Mouse (Mus musculus) C2C12 (cell line): ENCODE measurements at regions not wholly inside any gene's neighbourhood (a gene's known extent, or its start where the extent isn't known, plus 50 kb on each side); places are given as distances from the start of the nearest gene placed in this dataset.
A peak's percentile ranks its signal among the peaks of the same experiment; 100 is the strongest.

Experiments used
- H3K27me3 ChIP-seq: one replicate; pipeline ENCODE4 v1.6.1; 2011; ENCODE audit not compliant: control insufficient read depth, insufficient read depth, insufficient read length
- H3K36me3 ChIP-seq: one replicate; pipeline ENCODE4 v1.6.1; 2011; ENCODE audit not compliant: control insufficient read depth, insufficient read depth
- H3K4me3 ChIP-seq: one replicate; pipeline ENCODE4 v1.5.1; 2011; ENCODE audit warnings: mild to moderate bottlenecking, control low read depth; ENCODE audit not compliant: poor library complexity, insufficient read depth, severe bottlenecking
- H3K79me2 ChIP-seq: one replicate; pipeline ENCODE4 v1.6.1; 2011; ENCODE audit not compliant: control insufficient read depth, insufficient read depth
- H3K79me3 ChIP-seq: one replicate; pipeline ENCODE4 v1.6.1; 2011; ENCODE audit warnings: low read depth, control low read depth
- H3ac ChIP-seq: one replicate; pipeline ENCODE3; 2011; ENCODE audit warnings: low read depth; ENCODE audit not compliant: control insufficient read depth, insufficient read length
- CEBPB ChIP-seq: IDR thresholded peaks from one replicate; pipeline ENCODE4 v1.6.1; 2011; ENCODE audit warnings: low read depth, mild to moderate bottlenecking, control low read depth, moderate library complexity
- CTCF ChIP-seq: IDR thresholded peaks from one replicate; pipeline ENCODE4 v1.5.1; 2011; ENCODE audit not compliant: control insufficient read depth, insufficient read depth, insufficient read length
- FOSL1 ChIP-seq: IDR thresholded peaks from one replicate; pipeline ENCODE4 v1.8.0; 2011; ENCODE audit warnings: mild to moderate bottlenecking, low read length; ENCODE audit not compliant: poor library complexity, insufficient read depth, severe bottlenecking
- MAX ChIP-seq: IDR thresholded peaks from one replicate; pipeline ENCODE4 v1.6.1; 2011; ENCODE audit warnings: mild to moderate bottlenecking, control low read depth
- MYOD1 ChIP-seq: IDR thresholded peaks from one replicate; pipeline ENCODE4 v1.6.1; 2011; ENCODE audit warnings: low read depth; ENCODE audit not compliant: control insufficient read depth, insufficient read length
- MYOG ChIP-seq: IDR thresholded peaks from one replicate; pipeline ENCODE4 v1.6.1; 2011; ENCODE audit not compliant: control insufficient read depth, insufficient read length; ENCODE audit errors: extremely low read depth
- USF1 ChIP-seq: IDR thresholded peaks from one replicate; pipeline ENCODE4 v1.6.1; 2011; ENCODE audit warnings: low read depth, mild to moderate bottlenecking, control low read depth, moderate library complexity

DNA sequence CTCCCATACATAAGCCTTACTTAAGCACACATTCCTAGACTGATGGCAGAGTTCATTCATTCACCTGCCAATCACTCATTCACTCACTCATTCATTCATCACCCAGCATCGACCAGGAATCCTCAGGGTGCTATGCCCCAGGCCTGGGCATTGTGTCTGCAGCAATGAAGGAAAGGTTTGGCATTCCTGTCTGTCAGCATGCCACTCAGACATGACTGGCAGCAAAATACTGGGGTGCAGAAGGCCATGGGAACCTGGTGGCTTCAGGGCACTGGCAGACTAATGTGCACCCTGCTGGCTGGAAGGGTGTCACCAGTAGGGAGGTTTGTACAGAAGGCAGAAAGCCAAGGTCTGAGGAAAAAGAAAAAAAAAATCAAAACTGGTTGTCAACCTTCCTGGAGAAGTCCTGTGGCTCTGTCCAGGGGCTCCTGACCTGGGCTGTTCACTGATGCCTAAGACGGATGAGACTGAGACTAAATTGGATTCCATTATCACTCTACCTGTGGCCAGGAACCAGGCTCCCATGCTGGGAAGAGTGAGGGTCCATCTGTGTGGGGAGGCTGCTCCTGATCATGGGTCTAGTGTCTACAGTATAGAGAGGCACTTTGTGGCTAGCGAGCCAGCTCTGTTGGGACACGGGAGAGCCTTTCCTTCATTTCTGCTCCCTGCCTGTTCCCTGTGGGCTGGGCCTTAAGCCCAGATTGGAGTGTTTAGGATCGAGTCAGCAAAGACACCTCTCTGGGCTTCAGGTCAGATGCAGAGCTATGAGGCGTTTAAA lies 104.1 kb downstream of the Cstad start:
- Histone ChIP-seq H3K4me3 (no peak overlapping the region), H3K27me3 (no peaks in the 10 kb centered on the region), H3K79me3 (no peaks in the 10 kb centered on the region), H3K36me3 (no peaks in the 10 kb centered on the region), H3K79me2 (peaks cover 5% of the 10 kb centered on the region), H3ac (no peak overlapping the region)
- TF ChIP-seq MYOD1 = no peak
- TF ChIP-seq CTCF = no peak
- TF ChIP-seq FOSL1 = no peak
- no peak for TF ChIP-seq USF1
- TF ChIP-seq MYOG = no peak
- no peak for TF ChIP-seq CEBPB
- no peak for TF ChIP-seq MAX

DNA sequence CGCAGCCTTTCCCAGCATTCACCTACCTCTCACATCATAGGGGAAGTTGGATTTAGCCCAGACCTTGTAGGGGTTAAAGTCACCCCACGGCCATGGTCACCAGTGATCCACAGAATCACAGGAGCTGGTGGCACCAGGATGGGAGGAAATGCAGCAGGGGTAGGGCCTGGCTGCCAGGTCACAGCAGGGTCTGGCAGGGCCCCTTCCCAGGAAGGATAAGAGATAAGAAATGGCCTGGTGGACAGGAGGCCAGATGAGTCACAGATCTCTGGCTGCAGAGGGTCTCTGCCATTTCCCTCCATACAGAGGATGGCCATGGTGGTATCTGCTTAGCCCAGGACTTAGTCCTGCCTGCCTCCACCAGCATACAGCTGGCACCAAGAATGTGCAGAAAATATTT lies 103.0 kb downstream of the Cstad start:
- H3K4me3 ChIP-seq = no peak overlapping the region
- H3ac ChIP-seq = no peak overlapping the region
- no peaks in the 10 kb centered on the region for H3K79me3 ChIP-seq
- no peaks in the 10 kb centered on the region for H3K27me3 ChIP-seq
- peaks cover 7% of the 10 kb centered on the region for H3K79me2 ChIP-seq
- H3K36me3 ChIP-seq = no peaks in the 10 kb centered on the region
- TF ChIP-seq USF1 (no peak), CTCF (no peak), CEBPB (no peak), MAX (no peak), FOSL1 (no peak), MYOG (no peak), MYOD1 (no peak)

DNA sequence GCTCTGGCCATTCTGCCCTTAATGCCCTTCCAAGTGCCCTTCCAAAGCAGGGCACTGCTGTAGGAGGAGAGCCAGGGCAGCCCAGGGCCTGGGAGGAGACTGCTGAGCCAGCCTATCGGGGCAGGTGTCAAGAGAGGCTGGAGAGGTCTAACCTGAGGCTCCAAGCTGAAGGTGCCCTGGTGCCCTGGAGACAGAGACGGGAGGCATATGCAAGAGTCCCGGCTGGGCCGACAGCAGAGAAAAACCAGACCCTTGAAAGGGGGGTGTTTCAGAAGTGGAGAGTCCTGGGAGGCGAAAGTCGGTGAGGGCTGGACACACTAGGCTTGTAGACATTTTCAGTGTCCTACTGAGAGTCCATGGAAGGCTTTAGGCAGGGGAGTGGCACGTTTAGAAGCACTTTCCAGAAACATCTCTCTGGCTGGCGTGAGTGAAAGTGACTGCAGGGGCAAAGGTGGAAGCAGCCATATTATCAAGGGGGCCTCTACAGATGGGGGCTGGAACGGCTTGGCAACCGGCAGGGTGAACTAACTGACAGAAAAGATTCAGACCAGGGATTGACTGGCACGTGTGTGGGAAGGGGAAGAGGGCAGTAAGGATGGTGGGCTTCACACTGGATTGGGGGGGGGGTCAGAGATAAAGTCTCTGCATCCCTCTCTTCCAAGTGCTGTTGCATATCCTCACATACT lies 101.1 kb downstream of the Cstad start:
- Histone ChIP-seq H3K27me3 (no peaks in the 10 kb centered on the region), H3ac (no peak overlapping the region), H3K4me3 (no peak overlapping the region), H3K79me3 (no peaks in the 10 kb centered on the region), H3K79me2 (peaks cover 7% of the 10 kb centered on the region), H3K36me3 (no peaks in the 10 kb centered on the region)
- TF ChIP-seq MYOG (no peak), MYOD1 (no peak), FOSL1 (no peak), MAX (no peak), CEBPB (no peak), CTCF (no peak), USF1 (no peak)

DNA sequence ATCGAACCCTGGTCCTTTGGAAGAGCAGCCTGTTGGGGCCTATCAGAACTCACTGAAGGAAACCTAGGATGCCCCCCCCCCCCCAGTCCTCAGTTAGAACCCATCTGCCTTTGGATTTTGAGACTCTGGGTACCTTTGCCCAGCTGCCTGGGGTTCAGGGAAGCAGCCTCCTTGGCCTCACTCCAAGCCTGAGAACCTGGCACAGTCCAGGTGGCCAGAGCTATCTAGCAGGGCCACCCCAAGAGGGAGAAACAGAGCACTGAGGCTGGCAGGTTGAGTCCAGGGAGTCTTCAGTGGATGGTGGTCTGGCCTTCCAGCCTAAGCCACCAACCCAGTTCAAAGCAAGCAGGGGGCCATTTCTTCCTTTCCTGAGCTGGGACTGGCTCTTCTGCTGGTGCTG lies 100.2 kb downstream of the Cstad start:
- no peak overlapping the region for H3K4me3 ChIP-seq
- no peaks in the 10 kb centered on the region for H3K27me3 ChIP-seq

DNA sequence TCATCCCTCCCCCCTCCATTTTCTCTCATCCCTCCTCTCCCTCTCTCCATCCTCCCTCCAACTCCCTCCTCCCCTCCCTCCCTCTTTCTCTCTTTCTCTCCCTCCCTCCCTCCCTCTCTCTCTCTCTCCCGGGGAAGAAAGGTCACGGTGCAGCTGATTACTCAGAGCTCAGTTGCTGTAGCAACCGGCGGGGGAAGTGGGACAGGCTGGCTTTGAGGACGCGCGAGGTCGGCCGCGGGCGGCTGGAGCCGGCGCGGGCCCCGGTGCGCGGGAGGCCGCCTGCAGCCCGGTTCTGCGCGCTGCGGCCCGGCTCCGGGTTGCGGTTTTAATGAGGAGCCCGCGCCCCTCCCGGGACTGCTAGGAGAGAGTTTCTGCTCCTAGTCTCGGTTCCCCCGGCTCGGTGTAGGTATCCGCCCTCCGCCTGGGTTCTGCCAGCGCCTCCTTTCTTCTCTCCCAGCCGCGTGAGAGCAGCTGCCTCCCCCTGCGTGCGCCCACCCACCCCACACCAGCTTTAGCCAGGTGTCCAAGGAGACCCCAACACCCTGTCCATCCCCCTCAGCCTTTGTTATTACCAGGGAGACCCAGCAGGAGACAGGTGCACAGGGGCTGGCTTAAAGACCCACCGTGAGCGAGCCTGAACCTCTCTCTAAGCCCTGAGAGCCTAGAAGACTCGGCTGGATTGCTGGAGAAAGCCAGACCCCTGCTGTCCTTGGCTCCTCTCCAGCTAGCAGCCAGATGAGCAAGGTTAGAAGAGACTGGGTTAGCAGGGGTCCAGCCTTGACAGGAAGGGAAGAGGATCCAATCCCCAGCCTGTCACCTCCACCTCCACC lies 98.6 kb downstream of the Cstad start:
- Histone ChIP-seq H3K79me2 (peaks cover 7% of the 10 kb centered on the region), H3K79me3 (no peaks in the 10 kb centered on the region), H3K4me3 (peak overlapping the region; percentile 35), H3K27me3 (no peaks in the 10 kb centered on the region), H3ac (peak overlapping the region; percentile 82), H3K36me3 (no peaks in the 10 kb centered on the region)
- TF ChIP-seq MYOD1 = no peak
- no peak for TF ChIP-seq FOSL1
- TF ChIP-seq CEBPB = no peak
- TF ChIP-seq USF1 = no peak
- no peak for TF ChIP-seq MYOG
- no peak for TF ChIP-seq CTCF
- TF ChIP-seq MAX = no peak

More for the DNA sequence above, 100.2 kb downstream of the Cstad start:
- H3K79me2 ChIP-seq = peaks cover 7% of the 10 kb centered on the region
- H3K79me3 ChIP-seq = no peaks in the 10 kb centered on the region
- H3ac ChIP-seq = no peak overlapping the region
- H3K36me3 ChIP-seq = no peaks in the 10 kb centered on the region
- TF ChIP-seq CTCF (no peak), CEBPB (no peak)
